Mouse (Mus musculus): ENCODE measurements around the gene Trim34a. TPM values are rescaled to one million over a fixed set of nuclear protein-coding genes. Genes with fewer than 3 reads are reported as not detected.
"Not testable (repeated sequence)": the region's sequence is repeated elsewhere in the genome, so short reads cannot be mapped to it uniquely, and the experiment has no call there.

Gene Trim34a
- total RNA-seq (2022) = 1 to 10 TPM in 1 of 4 experiments, under 1 TPM in 3; 0.87 to 1.6 (median 0.95) TPM

GRCm38 (mm10) chr7:104244287-104245181 is at the start of gene Trim34a:
Gene Trim34a (plus strand): TSS chr7:104244457.
- peak; percentile 8 to 10 for DNase-seq (ENCODE audit: low spot score in 2 of 2)

GRCm38 (mm10) chr7:104195885-104196284 is 48.4 kb upstream of the Trim34a start, which contains the start of gene Olfr649:
Gene Olfr649 (minus strand): TSS chr7:104195985.
- DNase-seq (ENCODE audit: low spot score in 2 of 2) = no peak

- peak; percentile 8 to 34 for DNase-seq (ENCODE audit: low spot score in 2 of 2)
Measured at GRCm38 (mm10) chr7:104199822-104200221, 44.4 kb upstream of the Trim34a start.

GRCm38 (mm10) chr7:104206197-104206596 is 38.1 kb upstream of the Trim34a start:
- no peak for DNase-seq (ENCODE audit: low spot score in 2 of 2)

- no peak for DNase-seq (ENCODE audit: low spot score in 2 of 2)
Measured at GRCm38 (mm10) chr7:104216011-104216535, 28.2 kb upstream of the Trim34a start.

- no peak for DNase-seq (ENCODE audit: low spot score in 2 of 2)
Measured at GRCm38 (mm10) chr7:104217881-104218280, 26.4 kb upstream of the Trim34a start.

- peak; percentile 32 to 44 for DNase-seq (ENCODE audit: low spot score in 2 of 2)
Measured at GRCm38 (mm10) chr7:104218701-104219569, 25.3 kb upstream of the Trim34a start, which contains the start of gene Trim6. Gene Trim6 (plus strand): TSS chr7:104218793.

GRCm38 (mm10) chr7:104231203-104231602 is 13.1 kb upstream of the Trim34a start:
- no peak for DNase-seq (ENCODE audit: low spot score in 2 of 2)

GRCm38 (mm10) chr7:104240857-104241256 is 3.4 kb upstream of the Trim34a start:
- DNase-seq (ENCODE audit: low spot score in 2 of 2) = no peak

GRCm38 (mm10) chr7:104243616-104244015 is 641 bp upstream of the Trim34a start:
- no peak for DNase-seq (ENCODE audit: low spot score in 2 of 2)

- DNase-seq (ENCODE audit: low spot score in 2 of 2) = not testable (repeated sequence)
Measured at GRCm38 (mm10) chr7:104260380-104260779, 16.1 kb downstream of the Trim34a start.

GRCm38 (mm10) chr7:104265335-104265734 is 21.1 kb downstream of the Trim34a start:
- DNase-seq (ENCODE audit: low spot score in 2 of 2) = not testable (repeated sequence)

- DNase-seq (ENCODE audit: low spot score in 2 of 2) = not testable (repeated sequence)
Measured at GRCm38 (mm10) chr7:104279361-104279760, 35.1 kb downstream of the Trim34a start.

- DNase-seq (ENCODE audit: low spot score in 2 of 2) = not testable (repeated sequence)
Measured at GRCm38 (mm10) chr7:104287576-104288443, 43.6 kb downstream of the Trim34a start, which contains the start of gene Trim5. Gene Trim5 (minus strand): TSS chr7:104288094.

- DNase-seq (ENCODE audit: low spot score in 2 of 2) = no peak
Measured at GRCm38 (mm10) chr7:104290641-104291040, 46.4 kb downstream of the Trim34a start.

- DNase-seq (ENCODE audit: low spot score in 2 of 2) = no peak
Measured at GRCm38 (mm10) chr7:104291638-104292400, 47.6 kb downstream of the Trim34a start.
